Mouse (Mus musculus): ENCODE results near the gene Mc1r. TPM values are rescaled to one million over a fixed set of nuclear protein-coding genes. Genes with fewer than 3 reads are reported as not detected.
A peak's percentile ranks its signal among the peaks of the same experiment; 100 is the strongest.
"Not testable (repeated sequence)": the region's sequence is repeated elsewhere in the genome, so short reads cannot be mapped to it uniquely, and the experiment has no call there.

Mc1r gene
- polyA plus RNA-seq, 1 experiment from 2014 or later: not detected

DNA sequence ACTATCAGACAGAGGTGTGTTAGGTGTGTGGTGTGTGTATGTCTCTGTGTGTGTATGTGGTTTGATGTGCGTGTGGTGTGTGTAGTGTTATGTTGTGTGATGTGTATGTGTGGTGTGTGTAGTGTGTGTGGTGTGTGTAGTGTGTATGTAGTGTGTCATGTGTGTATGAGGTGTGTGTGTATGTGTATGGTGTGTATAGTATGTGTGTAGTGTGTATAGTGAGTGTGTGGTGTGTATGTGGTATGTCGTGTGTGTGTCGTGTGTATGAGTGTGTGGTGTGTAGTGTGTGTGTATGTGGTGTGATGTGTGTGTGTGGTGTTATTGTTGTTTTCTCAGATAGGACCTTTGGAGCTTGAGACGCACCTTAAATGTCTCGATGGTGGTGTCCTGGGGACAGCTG, 35.4 kb downstream of the Mc1r start:
- Histone ChIP-seq H3K27ac (no peak overlapping the region), H3K4me1 (peaks cover 16% of the 10 kb centered on the region), H3K9ac (peak overlapping the region; percentile 74; the same call in 1 of the 2 replicates), H3K9me3 (replicated peaks) (no peaks in the 10 kb centered on the region), H3K36me3 (no peaks in the 10 kb centered on the region; the same call in 1 of the 2 replicates), H3K4me2 (peak overlapping the region; percentile 68), H3K4me3 (peak overlapping the region; percentile 70), H3K27me3 (replicated peaks) (no peaks in the 10 kb centered on the region)
- 0 out of 2 replicates have a peak, but pooled peaks have one; percentile 8 for ATAC-seq
- 65% methylated on average over 5 of the region's 5 CpGs for WGBS (ENCODE audit: insufficient replicate concordance)

DNA sequence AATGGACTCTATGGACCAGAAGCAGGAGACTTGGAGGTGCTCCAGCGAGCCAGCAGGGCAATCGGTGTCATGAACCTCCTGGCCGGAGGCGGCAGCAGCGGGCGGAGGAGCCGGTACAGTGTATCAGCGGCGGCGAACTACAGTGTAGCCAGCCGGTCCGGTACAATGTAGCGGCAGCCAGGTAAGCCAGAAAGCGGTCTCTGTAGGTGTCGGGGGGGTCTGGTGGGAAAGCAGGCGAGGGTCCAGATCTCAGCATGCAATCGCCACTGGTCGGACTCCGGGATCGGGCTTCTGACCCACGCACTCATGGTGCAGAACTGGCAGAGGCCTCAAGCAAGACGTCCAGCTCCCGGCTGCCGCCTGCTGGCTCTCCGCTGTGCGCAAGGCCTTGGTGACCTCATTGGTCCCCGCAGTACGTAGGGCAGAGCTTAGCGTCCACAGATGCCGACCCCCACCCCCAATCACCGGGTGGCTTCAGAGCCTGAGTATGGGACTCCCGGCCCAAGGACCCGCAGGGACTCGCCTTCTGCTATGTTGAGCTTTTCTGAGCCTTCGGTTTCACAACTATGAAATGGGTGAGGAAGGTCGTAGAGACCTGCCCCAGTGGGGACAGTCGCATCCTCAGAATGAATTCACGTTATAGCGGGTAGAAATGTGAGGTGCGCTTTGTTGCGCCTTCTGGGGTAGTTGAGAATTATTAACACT, 36.1 kb downstream of the Mc1r start:
- Histone ChIP-seq H3K9ac (peak overlapping the region; percentile 74), H3K36me3 (no peaks in the 10 kb centered on the region; the same call in 1 of the 2 replicates), H3K27me3 (replicated peaks) (no peaks in the 10 kb centered on the region), H3K9me3 (replicated peaks) (no peaks in the 10 kb centered on the region), H3K4me2 (peak overlapping the region; percentile 68), H3K4me3 (peak overlapping the region; percentile 70), H3K27ac (peak overlapping the region; percentile 64), H3K4me1 (peaks cover 17% of the 10 kb centered on the region)
- ATAC-seq: peak; percentile 92
- WGBS (ENCODE audit: insufficient replicate concordance): 2% methylated on average over 41 of the region's 41 CpGs

DNA sequence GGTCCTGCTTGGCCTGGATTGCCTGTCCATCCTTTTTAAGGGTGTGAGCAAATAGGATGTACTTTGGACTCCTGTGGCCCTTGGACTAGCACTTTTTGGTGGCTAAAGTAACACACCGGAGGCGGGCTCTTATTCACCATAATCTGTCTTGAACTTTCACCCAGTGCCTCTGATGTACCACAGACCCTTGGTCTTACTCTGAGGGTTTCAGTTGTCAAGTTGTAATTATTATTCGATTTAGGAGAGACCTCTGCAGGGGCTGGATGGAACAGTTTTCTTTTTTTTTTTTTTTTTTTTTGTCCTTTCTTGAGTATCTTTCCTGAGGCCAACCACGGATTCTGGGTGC, 36.6 kb downstream of the Mc1r start:
- H3K27ac ChIP-seq: 0 out of 2 replicates have a peak overlapping the region, but pooled peaks have one; percentile 64
- peak overlapping the region; percentile 74 for H3K9ac ChIP-seq
- H3K36me3 ChIP-seq: no peaks in the 10 kb centered on the region; the same call in 1 of the 2 replicates
- H3K27me3 ChIP-seq (replicated peaks): no peaks in the 10 kb centered on the region
- peak overlapping the region; percentile 68 for H3K4me2 ChIP-seq
- ATAC-seq: no peak
- WGBS (ENCODE audit: insufficient replicate concordance): 16% methylated on average over 4 of the region's 4 CpGs
- H3K4me1 ChIP-seq: peaks cover 21% of the 10 kb centered on the region
- peak overlapping the region; percentile 70 for H3K4me3 ChIP-seq
- H3K9me3 ChIP-seq (replicated peaks): no peaks in the 10 kb centered on the region

DNA sequence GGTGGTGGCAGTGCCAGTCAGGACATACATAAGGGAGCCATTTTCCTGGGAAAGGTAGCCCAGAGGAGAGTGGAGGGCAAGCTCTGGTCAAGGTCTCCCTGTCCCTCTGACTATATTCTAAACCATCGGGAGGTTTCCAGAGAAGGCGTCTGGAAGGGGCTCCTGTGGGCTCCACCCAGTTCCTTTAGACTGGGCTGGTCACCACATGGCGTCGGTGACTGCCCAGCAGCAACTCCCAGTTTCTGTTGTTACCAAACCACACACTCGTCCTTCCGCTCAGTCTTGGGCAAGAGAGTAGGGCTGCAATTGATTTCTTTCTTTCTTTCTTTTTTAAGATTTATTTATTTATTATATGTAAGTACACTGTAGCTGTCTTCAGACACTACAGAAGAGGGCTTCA, 37.2 kb downstream of the Mc1r start:
- H3K4me2 ChIP-seq: peak overlapping the region; percentile 68
- H3K27ac ChIP-seq: no peak overlapping the region
- no peak for ATAC-seq
- H3K4me1 ChIP-seq: peaks cover 23% of the 10 kb centered on the region
- H3K9me3 ChIP-seq (replicated peaks): no peaks in the 10 kb centered on the region
- 0 out of 2 replicates have a peak overlapping the region, but pooled peaks have one; percentile 74 for H3K9ac ChIP-seq
- H3K36me3 ChIP-seq: peaks cover 1% of the 10 kb centered on the region
- no peaks in the 10 kb centered on the region for H3K27me3 ChIP-seq (replicated peaks)
- WGBS (ENCODE audit: insufficient replicate concordance): 50% methylated on average over 6 of the region's 6 CpGs
- H3K4me3 ChIP-seq: peak overlapping the region; percentile 70; the same call in 1 of the 2 replicates

DNA sequence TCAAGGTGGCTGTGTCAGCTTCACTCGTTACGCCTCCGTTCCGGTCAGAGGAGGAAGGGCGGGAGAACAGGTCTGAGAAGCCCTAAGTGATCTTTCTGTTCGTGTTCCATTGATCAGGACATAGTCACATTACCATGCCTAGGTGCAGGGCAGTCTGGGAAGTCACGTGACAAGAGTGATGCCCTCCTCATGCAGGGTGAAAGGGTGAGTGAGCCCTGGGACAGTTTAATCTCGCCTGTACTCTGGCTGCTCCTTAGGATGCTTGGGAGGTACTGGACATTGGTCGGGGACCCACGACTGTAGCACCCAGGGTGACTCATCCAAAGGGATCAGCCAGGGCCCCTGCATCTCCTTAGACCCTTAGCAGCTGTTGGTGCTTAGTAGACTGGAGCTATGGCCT, 39.1 kb downstream of the Mc1r start:
- no peak for ATAC-seq
- no peak overlapping the region for H3K4me3 ChIP-seq
- no peak overlapping the region for H3K9ac ChIP-seq
- peaks cover 33% of the 10 kb centered on the region for H3K4me1 ChIP-seq
- H3K9me3 ChIP-seq (replicated peaks): no peaks in the 10 kb centered on the region
- no peak overlapping the region for H3K27ac ChIP-seq
- H3K36me3 ChIP-seq: peaks cover 7% of the 10 kb centered on the region
- WGBS (ENCODE audit: insufficient replicate concordance): 74% methylated on average over 10 of the region's 10 CpGs
- no peak overlapping the region for H3K4me2 ChIP-seq
- H3K27me3 ChIP-seq (replicated peaks): no peaks in the 10 kb centered on the region

DNA sequence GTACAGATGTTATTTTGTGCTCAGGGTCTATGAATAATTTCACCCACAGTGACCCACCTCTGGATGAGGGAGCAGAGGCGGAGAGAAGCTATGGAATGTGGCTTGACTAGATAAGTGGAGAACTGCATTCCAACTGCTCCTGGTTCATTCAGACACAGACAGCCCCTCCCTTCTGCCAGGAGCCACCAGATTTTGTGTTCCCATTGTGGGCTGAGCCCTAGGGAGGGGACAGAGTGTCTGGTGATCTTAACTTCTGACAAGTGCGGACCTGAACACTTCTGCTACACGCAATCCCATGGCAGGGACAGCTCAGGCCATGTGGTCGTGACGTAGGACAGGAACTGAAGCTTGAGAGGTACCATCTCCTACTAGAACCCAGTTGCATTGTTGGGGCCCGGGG, 39.9 kb downstream of the Mc1r start:
- Histone ChIP-seq H3K9me3 (replicated peaks) (no peaks in the 10 kb centered on the region), H3K36me3 (peaks cover 7% of the 10 kb centered on the region), H3K4me1 (peaks cover 40% of the 10 kb centered on the region), H3K4me2 (no peak overlapping the region), H3K4me3 (no peak overlapping the region), H3K27ac (no peak overlapping the region), H3K27me3 (replicated peaks) (no peaks in the 10 kb centered on the region), H3K9ac (no peak overlapping the region)
- ATAC-seq: no peak
- 77% methylated on average over 6 of the region's 6 CpGs for WGBS (ENCODE audit: insufficient replicate concordance)

DNA sequence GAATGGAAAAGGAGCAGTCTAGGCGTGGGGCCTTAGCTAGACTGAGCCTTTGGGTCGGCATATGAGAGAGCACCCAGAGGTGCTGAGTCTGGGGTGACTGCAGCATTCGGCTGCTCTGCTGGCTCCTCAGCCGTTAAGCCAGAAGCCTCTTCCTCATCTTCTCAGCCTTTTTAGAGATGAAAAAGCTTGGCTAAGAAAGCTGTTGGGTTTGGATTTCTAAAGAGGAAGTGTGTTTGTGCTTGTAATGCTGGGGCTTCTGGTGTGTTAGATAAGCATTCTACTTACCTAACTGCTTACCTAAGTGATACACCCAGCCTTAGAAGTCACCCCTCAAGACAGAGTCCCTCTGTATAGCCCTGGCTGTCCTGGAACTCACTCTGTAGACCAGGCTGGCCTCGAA, 43.9 kb downstream of the Mc1r start:
- peaks cover 39% of the 10 kb centered on the region for H3K36me3 ChIP-seq

DNA sequence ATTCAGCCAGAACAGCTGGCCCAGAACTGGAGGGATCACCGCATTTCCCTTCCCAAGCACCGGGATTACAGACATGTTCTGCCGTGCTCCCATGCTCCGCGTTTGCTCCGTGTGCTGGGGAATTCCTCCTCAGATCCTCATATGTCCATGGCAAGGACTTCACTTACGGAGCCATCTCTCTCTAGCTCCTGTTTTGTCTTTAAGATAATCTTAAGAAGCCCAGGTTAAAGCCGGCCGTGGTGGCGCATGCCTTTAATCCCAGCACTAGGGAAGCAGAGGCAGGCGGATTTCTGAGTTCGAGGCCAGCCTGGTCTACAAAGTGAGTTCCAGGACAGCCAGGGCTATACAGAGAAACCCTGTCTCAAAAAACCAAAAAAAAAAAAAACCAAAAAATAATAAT, 44.8 kb downstream of the Mc1r start:
- not testable (repeated sequence) for H3K9ac ChIP-seq; H3K4me2 ChIP-seq; H3K4me3 ChIP-seq; ATAC-seq; H3K9me3 ChIP-seq (replicated peaks); H3K27me3 ChIP-seq (replicated peaks)
- peaks cover 48% of the 10 kb centered on the region for H3K36me3 ChIP-seq
- peaks cover 34% of the 10 kb centered on the region for H3K4me1 ChIP-seq
- WGBS (ENCODE audit: insufficient replicate concordance): 81% methylated on average over 12 of the region's 12 CpGs
- H3K27ac ChIP-seq: peak overlapping the region; percentile 34; the same call in 1 of the 2 replicates

More for the DNA sequence above, 43.9 kb downstream of the Mc1r start:
- WGBS (ENCODE audit: insufficient replicate concordance): 33% methylated on average over 5 of the region's 5 CpGs
- H3K9ac ChIP-seq: no peak overlapping the region
- peak overlapping the region; percentile 55; the same call in 1 of the 2 replicates for H3K27ac ChIP-seq
- H3K4me3 ChIP-seq: no peak overlapping the region
- no peaks in the 10 kb centered on the region for H3K27me3 ChIP-seq (replicated peaks)
- H3K4me1 ChIP-seq: peaks cover 34% of the 10 kb centered on the region
- H3K9me3 ChIP-seq (replicated peaks): no peaks in the 10 kb centered on the region
- no peak overlapping the region for H3K4me2 ChIP-seq
- ATAC-seq: no peak

DNA sequence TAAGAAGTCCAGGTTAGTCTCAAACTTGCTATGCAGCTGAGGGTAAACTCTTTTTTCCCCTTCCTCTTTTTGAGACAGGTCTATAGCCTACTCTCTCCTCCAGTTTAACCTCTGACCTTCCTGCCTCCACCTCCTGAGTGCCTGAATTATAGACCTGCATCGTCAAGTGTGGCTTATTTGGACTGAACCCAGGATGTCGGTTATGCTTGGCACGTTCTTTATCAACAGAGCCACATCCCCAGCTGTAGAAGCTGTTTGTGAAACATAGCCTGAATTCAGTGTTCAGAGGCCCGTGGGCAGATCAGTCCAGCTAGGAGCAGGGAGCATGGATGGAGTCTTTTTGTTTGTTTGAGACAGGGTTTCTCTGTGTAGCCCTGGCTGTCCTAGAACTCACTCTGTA, 45.2 kb downstream of the Mc1r start:
- no peak overlapping the region for H3K4me3 ChIP-seq
- WGBS (ENCODE audit: insufficient replicate concordance): 26% methylated on average over 4 of the region's 4 CpGs
- H3K9ac ChIP-seq: no peak overlapping the region
- peaks cover 49% of the 10 kb centered on the region for H3K36me3 ChIP-seq
- no peaks in the 10 kb centered on the region for H3K9me3 ChIP-seq (replicated peaks)
- H3K27me3 ChIP-seq (replicated peaks): no peaks in the 10 kb centered on the region
- H3K4me2 ChIP-seq: no peak overlapping the region
- H3K27ac ChIP-seq: no peak overlapping the region
- H3K4me1 ChIP-seq: peaks cover 34% of the 10 kb centered on the region
- no peak for ATAC-seq

DNA sequence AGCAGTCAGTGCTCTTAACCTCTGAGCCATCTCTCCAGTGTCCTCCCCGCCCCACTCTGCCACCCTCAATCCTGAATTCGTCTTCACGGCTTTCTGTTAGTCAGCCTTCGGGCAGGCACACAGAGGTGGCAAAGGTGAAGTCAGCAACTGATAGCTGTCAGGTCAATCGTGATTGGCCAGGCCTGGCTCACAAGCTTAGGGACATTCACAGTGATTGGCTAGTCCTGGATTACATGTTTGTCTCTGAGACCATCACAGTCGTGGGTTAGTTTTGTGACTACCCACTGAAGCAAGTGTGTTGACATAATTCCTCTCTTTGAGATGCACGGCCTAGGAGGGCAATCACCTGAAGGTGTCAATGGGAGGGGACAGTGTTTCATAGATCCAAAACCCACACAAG, 46.4 kb downstream of the Mc1r start:
- ATAC-seq: no peak
- WGBS (ENCODE audit: insufficient replicate concordance): 64% methylated on average over 7 of the region's 7 CpGs
- peaks cover 59% of the 10 kb centered on the region for H3K36me3 ChIP-seq
- no peak overlapping the region for H3K4me2 ChIP-seq
- no peak overlapping the region for H3K27ac ChIP-seq
- H3K27me3 ChIP-seq (replicated peaks): no peaks in the 10 kb centered on the region
- H3K4me1 ChIP-seq: peaks cover 31% of the 10 kb centered on the region
- H3K9ac ChIP-seq: no peak overlapping the region
- H3K9me3 ChIP-seq (replicated peaks): no peaks in the 10 kb centered on the region
- no peak overlapping the region for H3K4me3 ChIP-seq

DNA sequence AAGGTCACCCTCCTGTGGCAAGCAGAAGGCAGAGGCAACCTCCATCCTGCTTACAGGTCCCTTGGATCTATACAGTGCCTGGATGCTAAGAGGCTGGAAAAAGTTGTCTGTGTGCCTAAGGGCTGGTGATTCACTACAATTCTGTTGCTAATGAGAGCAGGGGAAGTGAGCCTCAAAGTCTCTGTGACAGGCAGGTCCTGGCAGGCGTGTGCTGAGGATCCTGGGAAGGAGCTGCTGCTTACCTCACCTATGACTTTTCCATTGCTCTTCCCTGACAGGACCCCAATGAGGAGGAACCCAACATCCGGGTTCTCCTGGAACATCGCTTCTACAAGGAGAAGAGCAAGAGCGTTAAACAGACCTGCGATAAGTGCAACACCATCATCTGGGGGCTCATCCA, 47.0 kb downstream of the Mc1r start:
- H3K4me3 ChIP-seq: no peak overlapping the region
- H3K27me3 ChIP-seq (replicated peaks): no peaks in the 10 kb centered on the region
- no peak overlapping the region for H3K27ac ChIP-seq
- no peak overlapping the region for H3K4me2 ChIP-seq
- ATAC-seq: no peak
- H3K9ac ChIP-seq: no peak overlapping the region
- peaks cover 64% of the 10 kb centered on the region for H3K36me3 ChIP-seq
- H3K9me3 ChIP-seq (replicated peaks): no peaks in the 10 kb centered on the region
- peaks cover 26% of the 10 kb centered on the region for H3K4me1 ChIP-seq
- WGBS (ENCODE audit: insufficient replicate concordance): 81% methylated on average over 5 of the region's 5 CpGs

DNA sequence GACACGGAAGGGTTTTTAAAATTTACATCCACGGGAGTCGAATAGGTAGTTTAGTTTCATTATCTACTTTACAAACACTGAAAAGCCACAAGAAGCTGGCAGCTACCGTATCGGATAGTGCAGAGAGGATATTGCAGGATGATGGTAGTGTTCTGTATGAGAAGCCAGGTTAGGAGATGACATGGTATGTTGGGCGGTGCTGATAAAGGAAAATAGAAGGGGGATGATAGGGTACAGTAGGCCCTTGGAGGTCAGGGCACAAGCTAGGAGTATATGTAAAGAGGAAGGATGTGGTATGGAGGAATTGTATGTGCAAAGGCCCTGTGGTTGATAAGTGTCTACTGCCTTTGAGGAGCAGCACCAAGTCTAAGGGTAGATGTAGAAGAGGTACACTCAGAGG, 47.7 kb downstream of the Mc1r start:
- peaks cover 65% of the 10 kb centered on the region for H3K36me3 ChIP-seq
- H3K4me2 ChIP-seq: no peak overlapping the region
- H3K9ac ChIP-seq: no peak overlapping the region
- H3K4me1 ChIP-seq: peaks cover 26% of the 10 kb centered on the region
- WGBS (ENCODE audit: insufficient replicate concordance): 45% methylated on average over 6 of the region's 6 CpGs
- no peaks in the 10 kb centered on the region for H3K9me3 ChIP-seq (replicated peaks)
- H3K27me3 ChIP-seq (replicated peaks): no peaks in the 10 kb centered on the region
- H3K4me3 ChIP-seq: no peak overlapping the region
- no peak overlapping the region for H3K27ac ChIP-seq
- no peak for ATAC-seq
